Mouse (Mus musculus) CH12.LX (cell line): Measurements from ENCODE around the gene Lgr4. TPM values are rescaled to one million over a fixed set of nuclear protein-coding genes. Genes with fewer than 3 reads are reported as not detected.

Source experiments
- DNase-seq: peaks from one replicate; pipeline ENCODE4 v3.0.0-alpha.2; 2013; ENCODE audit errors: extremely low read depth
- H3K27ac ChIP-seq: 2 replicates; pipeline ENCODE4 v1.5.1; 2012; ENCODE audit warnings: low read depth, mild to moderate bottlenecking, control low read depth, moderate library complexity; ENCODE audit not compliant: insufficient read depth
- H3K27me3 ChIP-seq: replicated peaks from 2 replicates; pipeline ENCODE3; 2012; ENCODE audit warnings: inconsistent platforms
- H3K36me3 ChIP-seq, 2 experiments: replicated peaks in 1 of 2; 2 replicates each; pipeline versions ENCODE3 to v1.6.1; 2012; ENCODE audit warnings: inconsistent platforms in 1 of 2, low read length in 1 of 2, mild to moderate bottlenecking in 1 of 2, mixed read lengths in 1 of 2, moderate library complexity in 1 of 2; ENCODE audit not compliant: control insufficient read depth in 1 of 2, insufficient read depth in 1 of 2
- H3K4me1 ChIP-seq, 2 experiments: 2 replicates each; pipeline ENCODE4 v1.6.1; 2012; ENCODE audit warnings: inconsistent platforms in 1 of 2, moderate library complexity in 1 of 2; ENCODE audit not compliant: insufficient read depth in 2 of 2, control insufficient read depth in 1 of 2
- H3K4me2 ChIP-seq: 2 replicates; pipeline ENCODE4 v1.6.1; 2012; ENCODE audit warnings: low read depth, mild to moderate bottlenecking, control low read depth; ENCODE audit not compliant: poor library complexity, insufficient read depth, severe bottlenecking
- H3K4me3 ChIP-seq, 3 experiments: fragments of 150-350 bp in 1 of 3; sonication (generic) in 1 of 3; replicated peaks in 1 of 3; 2 replicates each; pipeline versions ENCODE3 to v1.5.1; 2011 to 2012; ENCODE audit warnings: low read depth in 2 of 3, low read length in 2 of 3, mild to moderate bottlenecking in 2 of 3, moderate library complexity in 2 of 3, control low read depth in 1 of 3, improper control_type of control experiment in 1 of 3, inconsistent platforms in 1 of 3, mixed read lengths in 1 of 3; ENCODE audit not compliant: poor library complexity in 1 of 3
- H3K79me2 ChIP-seq: replicated peaks from 2 replicates; pipeline ENCODE4 v1.6.1; 2012; ENCODE audit warnings: mild to moderate bottlenecking, moderate library complexity; ENCODE audit not compliant: control insufficient read depth, poor library complexity, insufficient read depth, severe bottlenecking; ENCODE audit errors: extremely low read depth
- H3K9ac ChIP-seq: 2 replicates; pipeline ENCODE4 v1.6.1; 2012; ENCODE audit warnings: low read depth, mild to moderate bottlenecking, control low read depth, moderate library complexity; ENCODE audit not compliant: insufficient read depth
- H3K9me3 ChIP-seq: replicated peaks from 2 replicates; pipeline ENCODE3; 2012; ENCODE audit warnings: low read length, inconsistent platforms, mixed read lengths
- CHD1 ChIP-seq: IDR thresholded peaks from 2 replicates; pipeline ENCODE4 v1.6.1; 2012; ENCODE audit warnings: low read depth, low read length, improper control_type of control experiment, inconsistent platforms
- CTCF ChIP-seq, 2 experiments: IDR thresholded peaks in 1 of 2; conservative IDR thresholded peaks in 1 of 2; 2 replicates each; pipeline ENCODE4 v1.5.1; 2011 to 2012; ENCODE audit warnings: low read depth in 2 of 2, low read length in 2 of 2, improper control_type of control experiment in 1 of 2, inconsistent platforms in 1 of 2, mild to moderate bottlenecking in 1 of 2, moderate library complexity in 1 of 2
- ELF1 ChIP-seq: IDR thresholded peaks from 2 replicates; pipeline ENCODE4 v1.6.1; 2014; ENCODE audit warnings: low read depth, mild to moderate bottlenecking, inconsistent platforms, low read length, improper control_type of control experiment
- EP300 ChIP-seq: IDR thresholded peaks from 2 replicates; pipeline ENCODE4 v1.6.1; 2011; ENCODE audit warnings: low read length, improper control_type of control experiment
- ETS1 ChIP-seq: conservative IDR thresholded peaks from 2 replicates; pipeline ENCODE4 v1.6.1; 2012; ENCODE audit warnings: low read depth, mild to moderate bottlenecking, inconsistent platforms, low read length, improper control_type of control experiment, moderate library complexity
- GABPA ChIP-seq: IDR thresholded peaks from 2 replicates; pipeline ENCODE4 v1.6.1; 2012; ENCODE audit warnings: low read depth, low read length, improper control_type of control experiment, inconsistent platforms; ENCODE audit not compliant: insufficient replicate concordance
- HCFC1 ChIP-seq: IDR thresholded peaks from 2 replicates; pipeline ENCODE4 v1.6.1; 2012; ENCODE audit warnings: low read depth, mild to moderate bottlenecking, inconsistent platforms, low read length, improper control_type of control experiment
- JUN ChIP-seq: IDR thresholded peaks from 2 replicates; pipeline ENCODE4 v1.6.1; 2011; ENCODE audit warnings: low read depth, mild to moderate bottlenecking, low read length, improper control_type of control experiment, moderate library complexity; ENCODE audit not compliant: insufficient read depth
- JUND ChIP-seq: conservative IDR thresholded peaks from 2 replicates; pipeline ENCODE4 v1.6.1; 2011; ENCODE audit warnings: low read depth, low read length, improper control_type of control experiment
- KAT2A ChIP-seq: IDR thresholded peaks from 2 replicates; pipeline ENCODE4 v1.6.1; 2012; ENCODE audit warnings: low read length, improper control_type of control experiment, inconsistent platforms; ENCODE audit not compliant: insufficient replicate concordance
- MAFK ChIP-seq: IDR thresholded peaks from 2 replicates; pipeline ENCODE4 v1.6.1; 2011; ENCODE audit warnings: low read length, improper control_type of control experiment; ENCODE audit not compliant: insufficient replicate concordance
- MAX ChIP-seq: IDR thresholded peaks from 2 replicates; pipeline ENCODE4 v1.6.1; 2011; ENCODE audit warnings: low read length, improper control_type of control experiment
- MAZ ChIP-seq: IDR thresholded peaks from 2 replicates; pipeline ENCODE4 v1.6.1; 2012; ENCODE audit warnings: low read depth, mild to moderate bottlenecking, inconsistent platforms, low read length, improper control_type of control experiment, moderate library complexity
- MEF2A ChIP-seq: IDR thresholded peaks from 2 replicates; pipeline ENCODE4 v1.6.1; 2014; ENCODE audit warnings: low read depth, mild to moderate bottlenecking, inconsistent platforms, low read length, improper control_type of control experiment, borderline replicate concordance
- MXI1 ChIP-seq: IDR thresholded peaks from 2 replicates; pipeline ENCODE4 v1.6.1; 2011; ENCODE audit warnings: mild to moderate bottlenecking, low read depth, low read length, improper control_type of control experiment
- NRF1 ChIP-seq: IDR thresholded peaks from 2 replicates; pipeline ENCODE4 v1.6.1; 2014; ENCODE audit warnings: low read depth, mild to moderate bottlenecking, inconsistent platforms, low read length, improper control_type of control experiment, moderate library complexity
- PAX5 ChIP-seq: IDR thresholded peaks from 2 replicates; pipeline ENCODE4 v1.6.1; 2012; ENCODE audit warnings: low read length, inconsistent platforms, mixed read lengths
- POLR2A ChIP-seq: IDR thresholded peaks from 2 replicates; pipeline ENCODE4 v1.6.1; 2011; ENCODE audit warnings: low read depth, mild to moderate bottlenecking, improper control_type of control experiment, low read length
- RAD21 ChIP-seq: IDR thresholded peaks from 2 replicates; pipeline ENCODE4 v1.6.1; 2011; ENCODE audit warnings: low read depth, mild to moderate bottlenecking, low read length, improper control_type of control experiment, moderate library complexity
- RCOR1 ChIP-seq: conservative IDR thresholded peaks from 2 replicates; pipeline ENCODE4 v1.6.1; 2012; ENCODE audit warnings: low read depth, mild to moderate bottlenecking, inconsistent platforms, low read length, improper control_type of control experiment
- SIN3A ChIP-seq: IDR thresholded peaks from 2 replicates; pipeline ENCODE4 v1.6.1; 2012; ENCODE audit warnings: low read length, improper control_type of control experiment, inconsistent platforms
- SMC3 ChIP-seq: IDR thresholded peaks from 2 replicates; pipeline ENCODE4 v1.6.1; 2011; ENCODE audit warnings: low read depth, low read length, improper control_type of control experiment
- TBP ChIP-seq: conservative IDR thresholded peaks from 2 replicates; pipeline ENCODE4 v1.6.1; 2011; ENCODE audit warnings: low read depth, low read length, improper control_type of control experiment
- TCF12 ChIP-seq: IDR thresholded peaks from 2 replicates; pipeline ENCODE4 v1.6.1; 2014; ENCODE audit warnings: low read depth, mild to moderate bottlenecking, inconsistent platforms, low read length, improper control_type of control experiment
- USF2 ChIP-seq: conservative IDR thresholded peaks from 2 replicates; pipeline ENCODE4 v1.6.1; 2011; ENCODE audit warnings: low read depth, low read length, improper control_type of control experiment
- ZC3H11A ChIP-seq: IDR thresholded peaks from 2 replicates; pipeline ENCODE4 v1.6.1; 2012; ENCODE audit warnings: low read depth, mild to moderate bottlenecking, inconsistent platforms, low read length, improper control_type of control experiment
- ZKSCAN1 ChIP-seq: IDR thresholded peaks from 2 replicates; pipeline ENCODE4 v1.6.1; 2012; ENCODE audit warnings: low read depth, inconsistent platforms, low read length, improper control_type of control experiment, borderline replicate concordance
- ZMIZ1 ChIP-seq: IDR thresholded peaks from 2 replicates; pipeline ENCODE4 v1.6.1; 2012; ENCODE audit warnings: low read depth, mild to moderate bottlenecking, inconsistent platforms, low read length, improper control_type of control experiment
- dilution Hi-C: fragments of 300-500 bp; cut with MboI; formaldehyde crosslinking; loops from 2 replicates; pipeline ENCODE4 v1.14.3; 2020; ENCODE audit warnings: low sequenced_read_pairs; ENCODE audit not compliant: extremely low pct_unique_long_range_greater_than_20kb, extremely low pct_ligation_motif_present
- in situ Hi-C: fragments of 300-500 bp; cut with MboI; formaldehyde crosslinking; loops from 3 replicates; pipeline ENCODE4 v1.14.3; 2019; ENCODE audit warnings: low sequenced_read_pairs, low pct_ligation_motif_present, low pct_unique_long_range_greater_than_20kb, mixed read lengths
- polyA plus RNA-seq: library from polyadenylated mRNA; unstranded; fragments of >175 nt; gene quantifications from 2 replicates; pipeline ENCODE4 v1.2.1, GENCODE M21; 2012; ENCODE audit warnings: low read depth; ENCODE audit not compliant: insufficient read length
- total RNA-seq, 2 experiments: library from RNA; depleted of rRNA; stranded (reverse); fragments of 300-350 nt in 1 of 2; fragments of >200 nt in 1 of 2; gene quantifications; 2 replicates each; pipeline ENCODE4 v1.2.3; 2012 to 2014

Gene Lgr4
- total and polyA plus RNA-seq, 3 experiments = 6.1 to 11.4 (median 6.9) TPM

DNA sequence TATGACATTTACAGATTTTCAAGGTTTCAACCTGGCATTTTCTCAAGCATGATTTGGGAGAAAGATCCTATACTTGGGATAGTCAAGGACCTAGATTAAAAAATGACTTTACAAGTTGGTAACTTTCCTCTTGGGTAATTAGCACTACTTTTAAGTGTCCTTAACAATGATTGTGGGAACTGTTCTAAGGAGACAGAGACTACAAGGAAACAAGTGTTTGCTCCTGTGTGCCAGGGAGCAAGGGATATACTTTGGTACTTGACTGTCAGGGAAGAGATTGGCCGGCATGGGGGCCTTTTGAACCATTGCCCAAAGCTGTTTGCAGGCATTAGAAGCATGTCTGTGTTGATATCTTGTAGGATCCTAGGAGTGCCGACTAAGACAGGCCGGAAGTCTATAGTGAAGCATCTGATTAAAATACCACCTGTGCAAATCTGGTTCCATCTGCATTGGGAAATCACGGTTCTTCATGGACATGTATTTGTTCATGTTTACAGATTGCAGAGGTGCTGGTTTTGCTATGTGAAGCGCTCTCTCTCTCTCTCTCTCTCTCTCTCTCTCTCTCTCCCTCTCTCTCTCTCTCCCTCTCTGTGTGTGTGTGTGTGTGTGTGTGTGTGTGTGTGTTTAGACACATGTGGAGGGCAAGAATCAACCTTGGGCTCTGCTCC, 46.3 kb downstream of the Lgr4 start:
- no peak for DNase-seq
- H3K4me3 ChIP-seq = no peak overlapping the region
- no peak overlapping the region for H3K9ac ChIP-seq
- no peaks in the 10 kb centered on the region for H3K36me3 ChIP-seq
- dilution Hi-C loops = no loop called here
- no peaks in the 10 kb centered on the region for H3K79me2 ChIP-seq
- H3K4me1 ChIP-seq = peaks cover 5 to 23% of the 10 kb centered on the region in 2 experiments; a peak in 2 of 4 replicates
- H3K4me2 ChIP-seq = no peak overlapping the region
- no peak overlapping the region for H3K27ac ChIP-seq
- no peaks in the 10 kb centered on the region for H3K27me3 ChIP-seq
- TF ChIP-seq ZC3H11A (no peak), KAT2A (no peak), POLR2A (no peak), CHD1 (no peak), MAX (no peak), RAD21 (no peak), GABPA (no peak), EP300 (no peak), HCFC1 (no peak), SMC3 (no peak), ZMIZ1 (no peak), MEF2A (no peak), MAFK (no peak), PAX5 (no peak)
- H3K9me3 ChIP-seq = no peaks in the 10 kb centered on the region
- in situ Hi-C loops = no loop called here

GRCm38 (mm10) chr2:109965753-109966420, 48.4 kb downstream of the Lgr4 start:
- in situ Hi-C loops = no loop called here
- H3K4me2 ChIP-seq = no peak overlapping the region

More at GRCm38 (mm10) chr2:109965753-109966420, 48.4 kb downstream of the Lgr4 start:
- Histone ChIP-seq H3K27me3 (no peaks in the 10 kb centered on the region), H3K4me1 (peaks cover 2 to 6% of the 10 kb centered on the region in 2 experiments; a peak in 1 of 4 replicates), H3K36me3 (no peaks in the 10 kb centered on the region), H3K4me3 (no peak overlapping the region), H3K9me3 (no peaks in the 10 kb centered on the region), H3K27ac (no peak overlapping the region), H3K9ac (no peak overlapping the region), H3K79me2 (no peaks in the 10 kb centered on the region)
- no peak for DNase-seq
- dilution Hi-C loops = no loop called here
- no peak for TF ChIP-seq JUND
- no peak for TF ChIP-seq TCF12
- no peak for TF ChIP-seq MXI1
- no peak for TF ChIP-seq ELF1
- no peak for TF ChIP-seq RCOR1
- no peak for TF ChIP-seq TBP
- no peak for TF ChIP-seq CHD1
- no peak for TF ChIP-seq CTCF (conservative IDR thresholded peaks at IDR 0.05 in 1 of 2, IDR thresholded peaks at IDR 0.05 in 1 of 2; ENCODE audit: low read depth in 2 of 2, low read length in 2 of 2)
- TF ChIP-seq SIN3A = no peak
- TF ChIP-seq KAT2A = no peak
- no peak for TF ChIP-seq MAZ
- no peak for TF ChIP-seq ZKSCAN1
- no peak for TF ChIP-seq ETS1
- no peak for TF ChIP-seq JUN
- TF ChIP-seq USF2 = no peak
- TF ChIP-seq RAD21 = no peak
- no peak for TF ChIP-seq NRF1
- no peak for TF ChIP-seq ZMIZ1
- TF ChIP-seq MAX = no peak
